Mouse (Mus musculus) large intestine, adult 2 months (tissue): ENCODE results near the gene Tdg. TPM values are rescaled to one million over a fixed set of nuclear protein-coding genes. Genes with fewer than 3 reads are reported as not detected.

Source experiments
- polyA plus RNA-seq: library from polyadenylated mRNA; depleted of rRNA; stranded (reverse); fragments of >200 nt; gene quantifications from 2 replicates; pipeline ENCODE4 v1.2.3, GENCODE M21; 2012; rRNA removed

The Tdg gene
- polyA plus RNA-seq, 1 experiment, result 28.2 TPM

Other genes with a start within 250 kb of the Tdg start
- not detected in 2 replicates for gene Gm1553, start 137.2 kb upstream of the Tdg start, polyA plus RNA-seq
- 32.5 and 40.6 TPM in 2 replicates for gene 1190007I07Rik, start 6.6 kb upstream of the Tdg start, polyA plus RNA-seq
- gene Glt8d2, start 60.8 kb downstream of the Tdg start, polyA plus RNA-seq, result 0.29 and 1.3 TPM in 2 replicates
- gene Hcfc2, start 66.3 kb downstream of the Tdg start, polyA plus RNA-seq, result 6.7 and 9.0 TPM in 2 replicates
- 7.5 and 7.8 TPM in 2 replicates for gene Nfyb, start 134.3 kb downstream of the Tdg start, polyA plus RNA-seq
- gene Txnrd1, start 204.1 kb downstream of the Tdg start, polyA plus RNA-seq, result 81.4 and 98.6 TPM in 2 replicates
- 0.35 and 0.80 TPM in 2 replicates for gene Eid3, start 236.8 kb downstream of the Tdg start, polyA plus RNA-seq